Mouse (Mus musculus) retina, postnatal 7 days (tissue): ENCODE data around the gene Proca1.

Experiments used
- DNase-seq: peaks from one replicate; pipeline ENCODE4 v3.0.0-alpha.2; 2012; ENCODE audit warnings: low read depth, low spot score

The Proca1 gene

DNA sequence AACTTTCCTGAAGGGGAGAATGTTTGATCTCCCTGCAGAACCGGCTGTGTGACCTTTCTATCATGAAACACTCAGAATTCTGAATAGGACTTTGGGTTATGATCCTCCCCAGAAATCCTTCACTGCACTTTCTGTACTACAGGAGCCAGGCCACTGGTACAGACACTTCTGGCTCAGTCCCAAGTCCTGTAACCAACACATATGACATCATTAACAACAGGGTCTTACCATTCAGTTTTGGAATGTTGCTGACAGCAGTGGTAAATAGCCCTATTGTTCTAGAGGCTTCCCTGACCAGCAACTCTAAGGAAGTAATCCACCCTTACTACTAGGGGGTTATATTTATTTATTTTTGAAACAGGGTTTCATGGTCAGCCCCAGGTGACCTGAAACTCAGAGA, at the start of gene Proca1:
Gene Proca1 (plus strand): TSS at position 280 of the 400 bp plus-strand sequence.
- no peak for DNase-seq

DNA sequence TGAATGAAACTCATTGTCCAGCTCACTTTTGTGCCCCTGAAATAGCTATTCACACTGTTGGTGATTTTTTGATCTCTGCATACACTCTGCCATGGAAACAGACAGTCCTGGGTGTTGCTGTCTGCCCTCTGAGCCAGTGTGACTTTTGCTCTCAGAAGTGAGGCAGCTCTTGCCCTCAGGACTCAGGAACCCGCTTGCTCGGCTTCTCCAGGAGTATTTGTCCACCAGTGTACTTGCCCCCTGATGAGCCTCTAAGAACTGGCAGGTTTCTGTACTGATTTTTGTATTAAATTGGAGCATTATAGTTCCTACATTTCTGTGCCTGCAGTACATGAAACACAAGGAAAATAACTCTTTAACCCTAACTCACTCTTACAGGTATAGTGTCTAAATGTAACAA, 49.7 kb upstream of the Proca1 start:
- no peak for DNase-seq

DNA sequence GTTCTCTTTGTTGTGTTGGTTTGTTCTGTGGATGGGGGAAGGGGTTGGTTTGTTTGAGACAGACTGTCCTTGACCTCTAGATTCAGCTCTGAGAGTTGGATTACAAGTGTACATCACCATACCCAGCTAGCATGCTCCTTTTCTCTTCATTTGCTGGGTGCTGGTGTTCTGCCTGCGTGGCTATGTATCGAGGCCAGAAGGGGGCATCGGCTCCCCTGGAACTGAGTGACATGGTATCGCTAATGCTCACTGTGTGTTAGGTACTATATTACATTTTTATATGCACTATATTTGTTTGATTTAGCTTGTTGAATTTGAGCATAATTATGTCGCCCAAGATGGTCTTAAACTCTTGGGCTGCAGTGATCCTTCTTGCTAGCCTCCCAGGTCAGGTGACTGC, 47.0 kb upstream of the Proca1 start:
- DNase-seq: no peak

DNA sequence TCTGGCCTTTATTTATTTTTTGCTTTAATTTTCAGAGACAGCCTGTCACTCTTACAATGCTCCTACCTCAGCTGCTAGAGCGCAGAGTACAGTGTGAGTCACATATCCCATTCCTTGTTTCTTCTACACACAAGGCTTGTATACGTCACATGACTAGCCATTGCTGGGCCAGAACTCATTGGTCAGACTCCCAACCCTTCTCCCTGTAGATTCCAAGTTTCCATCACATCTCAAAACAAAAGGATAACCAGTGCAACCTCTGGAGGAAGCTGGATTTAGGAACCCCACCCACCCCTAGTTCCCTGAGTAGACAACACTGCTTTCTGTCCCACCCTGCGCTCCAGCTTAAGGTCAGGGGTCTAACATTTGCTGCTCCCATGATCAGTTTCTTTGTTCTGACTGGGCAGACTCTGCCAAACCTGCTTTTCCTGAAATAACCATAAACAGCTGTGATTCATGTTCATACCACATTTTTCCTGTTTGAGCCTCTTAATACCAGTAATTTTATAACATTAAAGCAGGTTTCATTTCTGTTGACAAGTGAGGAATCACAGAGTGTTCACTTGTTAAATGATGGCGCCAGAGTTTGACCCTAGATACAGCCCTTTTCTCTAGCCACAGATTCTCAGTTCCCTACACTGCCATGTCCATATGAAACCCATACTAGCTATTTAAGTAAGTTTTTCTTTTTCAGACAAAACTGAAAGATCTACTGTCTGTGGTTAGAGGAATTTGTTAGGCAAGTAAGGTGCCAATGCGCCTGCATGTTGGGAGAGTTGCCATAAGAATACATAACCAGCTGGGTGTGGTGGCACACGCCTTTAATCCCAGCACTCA, 46.3 kb upstream of the Proca1 start:
- DNase-seq: no peak

DNA sequence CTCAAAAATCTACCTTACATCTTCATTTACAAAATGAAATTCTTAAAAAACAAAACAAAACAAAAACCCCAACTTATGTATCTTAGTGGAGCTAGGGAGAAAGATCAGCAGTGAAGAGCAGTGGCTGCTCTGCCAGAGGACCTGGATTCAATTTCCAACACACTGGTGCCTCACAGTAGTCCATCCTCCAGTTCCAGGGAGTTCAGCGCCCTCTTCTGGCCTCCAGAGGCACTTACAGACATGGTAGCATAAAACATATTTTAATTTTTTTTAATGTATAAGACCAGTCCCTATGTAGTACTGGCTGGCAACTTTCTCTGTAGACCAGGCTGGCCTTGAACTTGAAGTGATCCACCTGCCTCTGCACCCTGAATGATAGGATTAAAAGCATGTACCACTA, 42.0 kb upstream of the Proca1 start:
- DNase-seq: no peak

DNA sequence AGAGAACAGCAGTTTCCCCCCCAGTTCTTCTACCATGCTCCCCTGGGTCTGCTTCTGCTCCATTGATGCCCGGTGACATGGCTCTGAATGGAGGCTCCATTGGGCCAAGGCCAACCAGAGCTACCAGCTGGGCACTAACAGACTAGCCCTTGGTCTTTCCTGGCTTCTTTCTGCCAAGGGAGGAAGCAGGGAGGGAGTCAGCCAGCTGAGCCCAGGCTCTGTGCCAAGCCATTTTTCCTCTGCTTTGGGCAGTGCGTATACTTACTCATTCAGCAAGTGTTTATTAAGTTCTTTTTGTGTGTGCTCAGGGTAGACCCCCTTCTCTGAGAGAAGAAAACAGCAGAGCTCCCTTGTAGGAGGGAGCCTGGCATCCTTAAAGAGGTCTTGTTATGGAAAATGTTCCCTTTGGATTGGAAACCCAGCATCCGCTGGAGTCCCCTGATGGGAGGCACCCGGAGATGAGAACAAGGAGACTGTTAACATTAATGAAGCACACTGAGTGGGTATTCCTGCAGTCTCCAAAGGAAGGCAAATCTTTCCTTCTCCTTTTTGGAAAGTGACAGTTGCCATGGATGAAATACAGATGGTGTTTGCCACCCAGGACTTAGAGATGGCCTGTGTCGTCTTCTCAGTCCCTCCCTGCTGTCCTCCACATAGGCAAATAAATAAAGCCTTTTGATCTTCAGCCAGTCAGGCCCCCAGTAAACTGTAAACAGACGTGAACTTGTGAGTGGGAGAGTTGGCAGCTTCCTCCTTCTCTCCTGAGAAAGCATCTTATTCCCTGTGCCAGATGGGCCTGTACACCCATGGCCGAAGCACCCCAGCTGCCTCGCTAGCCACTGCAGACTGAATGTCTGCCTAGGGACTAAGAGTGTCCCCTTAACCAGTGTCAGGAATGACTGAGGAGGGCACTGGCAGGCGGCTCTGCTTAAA, 40.6 kb upstream of the Proca1 start:
- no peak for DNase-seq

DNA sequence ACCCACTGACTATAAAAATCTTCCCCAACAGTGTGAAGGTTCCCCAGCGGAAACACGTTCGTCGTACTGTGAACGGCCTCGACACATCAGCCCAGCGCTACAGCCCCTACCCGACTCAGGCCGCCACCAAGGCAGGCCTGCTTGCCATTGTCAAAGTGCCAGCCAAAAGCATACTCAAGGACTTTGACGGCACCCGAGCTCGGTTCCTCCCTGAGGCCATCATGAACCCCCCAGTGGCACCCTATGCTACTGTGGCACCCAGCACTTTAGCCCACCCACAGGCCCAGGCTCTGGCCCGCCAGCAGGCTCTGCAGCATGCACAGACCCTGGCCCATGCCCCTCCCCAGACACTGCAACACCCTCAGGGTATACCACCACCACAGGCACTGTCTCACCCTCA, 39.4 kb upstream of the Proca1 start:
- no peak for DNase-seq

DNA sequence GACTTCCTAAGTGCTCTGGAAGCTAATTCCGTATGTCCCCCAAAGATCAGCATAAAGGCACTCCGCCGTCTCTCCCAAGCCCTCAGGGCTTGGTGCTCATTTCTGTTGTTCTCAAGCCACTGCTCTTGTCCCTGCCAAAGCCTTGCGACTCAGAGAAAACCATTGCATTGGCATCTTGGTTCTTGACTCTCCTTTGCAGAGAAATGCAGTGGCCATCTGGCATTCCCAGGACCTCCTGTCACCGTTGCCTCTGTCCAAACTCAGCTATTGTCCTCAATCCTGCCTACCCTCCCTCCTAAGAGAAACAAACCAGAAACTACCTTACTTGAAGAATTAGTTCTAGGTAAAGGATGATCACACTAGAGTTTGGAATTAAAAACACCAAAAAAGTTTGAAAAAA, 37.5 kb upstream of the Proca1 start:
- no peak for DNase-seq

DNA sequence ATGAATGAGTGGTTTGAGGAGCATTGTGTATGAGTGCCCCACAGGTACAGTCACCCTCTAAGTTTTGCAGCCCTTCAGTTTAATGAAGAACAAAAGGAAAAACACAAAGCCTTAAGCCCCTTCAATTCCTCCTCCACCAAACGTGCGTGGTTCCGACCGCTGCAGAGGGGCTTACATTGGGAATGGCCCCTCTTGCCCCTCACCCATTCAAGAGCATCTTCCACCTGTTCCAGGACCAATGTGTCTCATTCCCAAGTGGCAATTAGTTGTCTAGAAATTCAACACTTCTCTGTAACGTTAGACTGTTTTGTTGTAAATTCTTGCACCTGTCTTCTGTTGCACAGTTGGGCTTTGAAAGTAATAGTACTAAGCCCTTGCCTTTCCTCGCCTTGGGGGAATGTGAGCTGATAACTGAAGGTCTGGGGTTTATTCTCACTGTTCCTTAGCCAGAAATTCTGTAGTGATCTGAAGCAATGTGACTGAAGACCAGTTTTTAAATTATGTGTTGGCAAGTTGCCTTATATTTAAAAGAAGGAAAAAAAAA, 37.0 kb upstream of the Proca1 start:
- DNase-seq: no peak

DNA sequence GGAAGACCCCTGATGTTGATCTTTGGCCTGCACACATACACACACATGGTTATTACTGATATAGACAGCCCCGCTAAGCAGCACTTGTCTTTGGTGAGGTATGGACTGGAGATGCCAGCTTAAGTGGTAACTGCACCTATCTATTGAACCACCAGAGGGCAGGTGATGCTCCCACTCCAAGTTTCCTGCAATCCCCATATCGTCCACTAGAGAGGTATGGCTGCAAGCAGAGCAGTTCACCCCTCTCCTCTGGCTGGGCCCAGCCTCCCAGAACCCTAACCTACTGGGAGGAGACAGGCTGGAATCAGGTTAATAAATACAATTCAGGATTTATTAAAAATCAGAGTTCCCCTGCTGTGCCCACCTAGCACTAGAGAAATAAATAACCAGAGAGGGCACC, 34.1 kb upstream of the Proca1 start:
- DNase-seq: peak; percentile 79

DNA sequence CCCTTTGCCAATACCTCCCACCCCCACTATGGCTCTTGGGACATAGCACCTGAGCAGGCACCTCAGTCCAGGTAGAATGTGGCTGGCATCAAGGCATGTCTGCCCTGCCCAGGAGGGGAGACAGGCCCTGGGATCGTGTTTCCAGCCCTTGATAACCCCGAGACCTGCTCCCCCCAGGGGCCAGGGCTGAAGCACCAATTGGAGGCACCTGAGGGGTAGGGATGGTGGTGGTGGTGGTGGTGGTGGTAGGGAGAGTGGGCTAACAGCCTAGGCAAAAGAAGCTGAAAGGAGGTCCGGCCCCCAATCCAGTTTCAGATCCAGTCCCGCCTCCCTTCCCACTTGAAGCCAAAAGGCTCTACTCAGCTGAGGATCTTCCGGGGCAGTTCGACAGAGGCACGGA, 33.6 kb upstream of the Proca1 start:
- no peak for DNase-seq

DNA sequence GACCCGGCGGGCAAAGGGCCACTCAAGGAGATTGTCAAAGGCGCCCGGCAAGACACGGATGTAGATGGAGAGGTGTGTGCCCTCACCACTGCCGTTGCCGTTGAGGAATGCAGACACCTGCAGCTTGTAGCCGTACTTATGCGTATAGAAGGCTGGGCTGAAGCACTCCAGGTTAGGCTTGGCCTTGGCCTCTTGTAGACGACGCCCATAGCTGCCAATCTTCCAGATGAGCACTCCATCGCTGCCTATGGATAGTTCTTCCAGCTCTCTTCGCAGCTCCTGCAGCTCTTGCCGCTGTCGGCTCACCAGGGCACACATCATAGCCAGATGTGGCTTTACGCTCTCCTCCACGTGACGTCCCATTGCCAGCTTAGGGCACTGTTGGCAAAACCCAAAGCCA, 33.0 kb upstream of the Proca1 start:
- no peak for DNase-seq

DNA sequence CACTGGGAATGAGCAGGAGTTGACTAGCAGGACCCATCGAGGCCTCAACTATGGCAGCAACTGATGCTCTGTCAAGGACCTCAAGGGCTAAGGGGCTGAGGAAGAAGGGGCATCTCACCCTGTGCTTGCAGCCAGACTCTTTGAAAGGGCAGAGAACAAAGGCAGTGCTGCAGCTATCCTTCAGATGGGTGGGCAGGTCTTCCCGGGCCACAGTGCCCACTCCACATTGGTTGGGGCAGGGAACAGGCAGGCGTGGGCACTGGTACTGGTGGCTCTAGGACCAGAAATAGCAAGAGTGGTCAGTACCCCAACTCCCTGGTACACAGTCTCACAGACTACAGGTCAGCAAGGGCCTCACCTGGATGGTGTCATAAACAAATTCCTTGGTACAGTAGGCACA, 32.5 kb upstream of the Proca1 start:
- DNase-seq: no peak

DNA sequence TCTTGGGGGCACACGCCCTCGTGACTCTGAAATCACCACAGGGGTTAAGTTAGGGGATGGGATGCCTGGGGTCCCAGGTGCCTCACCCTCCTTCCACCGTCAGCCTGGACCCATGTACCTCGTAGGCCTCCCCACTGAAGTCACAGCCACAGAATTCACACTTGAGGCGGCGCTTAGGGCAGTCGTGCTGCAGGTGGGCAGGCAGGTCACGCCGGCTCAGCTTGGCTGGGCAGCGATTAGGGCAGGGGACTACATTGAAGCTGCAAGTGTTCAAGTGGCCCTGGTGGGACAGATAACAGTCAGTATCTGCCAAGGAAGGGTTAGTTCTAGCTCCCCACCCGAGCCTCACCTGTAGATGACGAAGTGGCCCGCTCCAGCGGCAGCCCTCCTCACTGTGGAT, 32.0 kb upstream of the Proca1 start:
- DNase-seq: no peak

DNA sequence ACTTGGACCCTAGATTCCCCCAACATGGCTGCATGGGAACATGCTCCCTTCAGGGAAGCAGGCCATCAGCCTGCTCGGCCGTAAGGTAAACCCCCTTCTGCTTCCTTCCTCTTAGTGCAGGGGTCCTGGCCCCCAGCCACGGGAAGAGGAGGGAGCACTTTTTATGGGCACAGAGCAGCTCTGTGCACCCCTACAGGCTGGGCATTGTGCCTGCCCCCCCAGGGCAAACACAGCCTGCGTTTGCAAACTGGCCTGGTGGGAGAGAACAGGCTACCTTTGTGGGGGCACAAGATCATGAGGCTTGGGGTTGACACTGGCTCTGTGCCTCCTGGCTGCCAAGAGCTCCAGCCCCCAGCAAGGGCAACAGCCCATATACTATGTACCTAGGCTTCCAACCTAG, 31.2 kb upstream of the Proca1 start:
- DNase-seq: no peak

DNA sequence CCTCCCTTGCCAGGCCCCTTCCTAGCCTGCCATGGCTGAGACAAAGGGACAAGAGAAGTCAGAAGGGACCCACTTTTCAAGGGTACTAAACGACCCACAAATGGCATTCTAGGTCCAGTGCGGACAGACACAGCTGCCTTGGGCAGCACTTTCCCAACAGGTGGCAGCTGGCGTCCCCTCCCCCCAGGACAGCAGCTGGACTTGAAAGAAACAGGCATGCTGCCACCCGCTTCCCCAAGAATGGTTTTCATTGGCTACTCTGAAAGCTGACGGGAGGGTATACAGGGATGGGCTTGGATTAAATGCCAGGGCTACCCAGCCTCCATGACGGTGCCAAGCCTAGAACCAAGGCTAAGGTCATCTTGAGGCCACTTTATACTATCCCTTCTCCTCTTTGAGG, 30.7 kb upstream of the Proca1 start:
- no peak for DNase-seq

DNA sequence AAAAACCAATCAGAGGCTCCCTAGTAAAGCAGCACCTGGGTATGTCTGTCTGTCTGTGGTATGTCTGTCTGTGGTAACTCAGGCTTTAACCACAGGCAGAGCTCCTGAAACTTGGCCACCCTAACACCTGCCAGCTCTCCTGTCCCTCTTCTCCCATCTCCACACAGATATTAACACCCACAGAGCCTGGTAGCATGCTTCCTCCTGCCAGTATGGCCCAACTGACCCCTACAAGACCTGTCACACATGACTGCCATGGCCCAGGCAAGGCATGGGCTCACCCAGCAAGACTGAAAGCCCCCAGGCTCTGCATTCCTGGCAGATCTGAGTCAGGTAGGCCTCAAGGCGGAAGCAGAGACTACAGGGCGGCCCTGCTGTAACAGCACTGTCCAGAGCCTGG, 30.1 kb upstream of the Proca1 start:
- no peak for DNase-seq

DNA sequence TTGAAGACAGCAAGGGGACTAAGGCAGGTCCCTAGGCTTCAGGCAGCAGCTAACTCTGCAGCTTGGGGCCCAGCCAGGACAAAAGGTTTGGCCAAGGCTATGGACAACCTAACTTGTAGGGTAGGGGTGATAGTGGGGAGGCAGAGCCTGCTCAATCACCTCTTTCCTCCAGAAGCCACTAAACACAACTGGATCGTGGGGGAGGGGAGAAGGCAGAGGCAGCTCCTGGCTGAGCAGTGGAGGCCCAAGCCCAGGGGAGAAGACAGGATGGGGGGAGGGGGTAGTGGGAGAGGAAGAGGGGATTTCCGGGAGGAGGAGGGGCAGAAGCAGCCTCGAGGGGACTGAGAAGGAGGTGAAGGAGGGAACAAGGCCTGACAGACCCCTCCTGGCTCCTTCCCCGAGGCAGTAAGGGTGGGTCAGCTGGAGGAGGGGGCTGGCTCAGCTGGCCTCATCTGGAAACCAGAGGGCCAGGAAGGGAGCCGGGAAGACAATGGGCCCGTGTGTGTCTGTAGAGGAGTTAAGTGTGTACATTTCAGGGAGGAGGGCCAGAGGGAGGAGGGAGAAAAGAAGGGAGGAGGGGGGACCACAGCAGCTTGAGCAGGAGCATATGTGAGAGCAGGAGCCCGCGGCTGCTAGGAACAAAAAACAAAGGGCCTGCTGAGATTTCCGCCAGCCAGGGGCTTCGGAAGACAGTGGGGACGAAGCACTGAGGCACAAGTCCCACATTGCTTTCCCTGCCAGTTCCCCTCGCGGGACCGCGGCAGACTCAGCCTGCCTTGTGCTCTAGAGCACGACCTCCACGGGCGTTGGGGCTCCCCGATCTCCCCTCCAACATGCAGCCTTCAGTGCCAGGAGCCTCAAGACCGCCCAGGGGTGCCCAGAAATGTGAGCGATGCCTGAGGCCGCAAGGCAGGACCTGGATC, 29.2 kb upstream of the Proca1 start:
- DNase-seq: no peak

DNA sequence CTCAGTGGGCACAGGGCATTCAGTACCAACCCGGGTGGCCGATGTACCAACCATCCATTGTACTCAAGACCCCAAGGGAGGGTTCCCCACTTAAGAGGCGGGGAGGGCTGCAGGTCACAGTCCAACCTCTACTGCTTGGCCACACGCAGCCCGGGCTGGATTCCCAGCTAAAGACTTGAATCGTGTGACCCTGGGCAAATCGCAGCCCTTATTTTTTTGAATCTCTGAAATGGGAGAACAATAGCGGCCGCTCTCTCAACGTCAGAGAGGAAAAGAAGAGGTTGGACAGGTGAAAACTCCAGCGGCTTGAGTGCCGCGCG, 28.6 kb upstream of the Proca1 start:
- no peak for DNase-seq

DNA sequence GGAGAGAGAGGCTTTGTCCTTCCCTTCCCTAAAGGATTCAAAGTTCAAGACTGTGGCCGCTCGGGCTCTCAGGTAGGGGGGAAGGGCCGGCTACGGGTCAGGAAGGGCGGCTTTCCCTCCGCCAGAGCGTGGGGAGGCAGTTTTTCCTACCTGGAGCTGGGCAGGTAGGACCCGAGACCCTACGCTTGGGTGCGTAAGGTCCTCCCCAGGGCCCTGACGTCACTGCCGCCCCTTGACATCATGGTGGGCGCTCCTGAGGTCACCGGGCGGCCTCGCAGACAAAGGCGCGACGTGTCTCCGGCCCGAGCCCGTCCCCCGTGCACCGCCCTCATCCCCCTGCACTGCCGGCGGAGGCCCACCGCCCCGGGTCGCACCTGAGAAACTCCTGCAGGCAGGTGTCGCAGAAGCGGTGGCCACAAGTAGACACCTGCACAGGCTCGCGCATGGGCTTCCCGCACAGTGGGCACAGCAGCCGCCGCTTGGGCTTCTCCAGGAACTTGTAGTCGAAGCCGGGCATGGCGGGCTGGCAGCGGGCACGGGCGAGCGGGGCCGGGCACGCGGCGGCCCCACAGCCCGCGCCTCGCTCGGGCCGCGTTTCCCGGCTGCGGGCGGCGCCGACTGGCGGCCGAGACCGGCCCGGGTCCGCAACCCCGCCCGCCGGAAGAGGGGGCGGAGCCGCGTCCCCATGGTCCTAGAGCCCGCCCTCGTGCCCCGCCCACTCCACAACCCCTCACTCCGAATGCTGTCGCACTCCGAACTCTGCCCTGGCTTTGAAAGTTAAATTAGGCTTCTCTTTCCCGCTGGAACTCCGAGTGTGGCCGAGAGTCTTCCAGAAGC, 28.1 kb upstream of the Proca1 start, which contains the start of gene Traf4:
Gene Traf4 (minus strand): TSS at position 666 of the 837 bp plus-strand sequence.
- peak; percentile 66 for DNase-seq

DNA sequence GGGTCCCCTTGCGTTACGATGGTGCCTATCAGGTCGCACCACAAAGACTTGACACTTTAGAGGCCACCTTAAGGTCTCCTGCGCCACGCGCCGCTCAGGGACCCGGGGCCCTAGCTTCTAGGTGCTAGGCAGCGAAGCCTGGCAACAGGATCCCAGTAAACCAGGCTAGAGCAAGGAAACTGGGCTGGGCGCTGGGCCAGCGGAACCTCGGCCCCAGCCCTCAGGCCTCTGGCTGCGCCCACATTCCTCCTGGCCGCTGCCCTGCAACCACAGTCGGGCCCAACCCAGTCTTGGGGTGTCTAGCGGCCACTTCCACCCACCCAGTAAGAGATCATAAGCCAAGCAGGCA, 27.5 kb upstream of the Proca1 start:
- no peak for DNase-seq
